Mouse (Mus musculus) limb, embryonic 11.5 days (tissue): ENCODE data around the gene Ermap. TPM values are rescaled to one million over a fixed set of nuclear protein-coding genes. Genes with fewer than 3 reads are reported as not detected.

Experiments
- ATAC-seq: fragments of 200-750 bp; cut with Nextera tagmentation; 2 replicates; pipeline ENCODE4 v1.8.0; 2017; ENCODE audit warnings: low read depth; ENCODE audit not compliant: insufficient number of reproducible peaks, low FRiP score, low TSS enrichment
- DNase-seq: peaks from one replicate; pipeline ENCODE4 v3.0.0-alpha.2; 2015; ENCODE audit warnings: low spot score
- H3K27ac ChIP-seq: fragments of 300-500 bp; sonication (generic); replicated peaks from 2 replicates; pipeline ENCODE4 v1.5.1; 2014; ENCODE audit warnings: low read depth, mild to moderate bottlenecking, low read length
- H3K27me3 ChIP-seq: fragments of 300-500 bp; sonication (generic); 2 replicates; pipeline ENCODE4 v1.6.1; 2014; ENCODE audit warnings: mild to moderate bottlenecking, low read length, mixed read lengths; ENCODE audit not compliant: control insufficient read depth, insufficient read depth
- H3K36me3 ChIP-seq: fragments of 300-500 bp; sonication (generic); 2 replicates; pipeline ENCODE4 v1.6.1; 2014; ENCODE audit warnings: mild to moderate bottlenecking, low read length, moderate library complexity, mixed read lengths; ENCODE audit not compliant: control insufficient read depth, insufficient read depth
- H3K4me1 ChIP-seq: fragments of 300-500 bp; sonication (generic); 2 replicates; pipeline ENCODE4 v1.6.1; 2014; ENCODE audit warnings: low read length, mixed read lengths; ENCODE audit not compliant: control insufficient read depth, insufficient read depth
- H3K4me2 ChIP-seq: fragments of 300-500 bp; sonication (generic); 2 replicates; pipeline ENCODE4 v1.6.1; 2014; ENCODE audit warnings: low read depth, mild to moderate bottlenecking, moderate library complexity; ENCODE audit not compliant: severe bottlenecking
- H3K4me3 ChIP-seq: fragments of 300-500 bp; sonication (generic); 2 replicates; pipeline ENCODE4 v1.5.1; 2014; ENCODE audit warnings: low read depth, low read length
- H3K9ac ChIP-seq: fragments of 300-500 bp; sonication (generic); 2 replicates; pipeline ENCODE4 v1.6.1; 2014; ENCODE audit warnings: mild to moderate bottlenecking, low read length
- H3K9me3 ChIP-seq: fragments of 300-500 bp; sonication (generic); 2 replicates; pipeline ENCODE4 v1.6.1; 2016; ENCODE audit warnings: low read length; ENCODE audit not compliant: control insufficient read depth
- WGBS: fragments of 180-500 bp; shearing (Covaris S2); extraction: QIAGEN DNeasy Blood & Tissue Kit; methylation state at CpG from one replicate; pipeline ENCODE4 v1.1.7; 2014; 5-methylcytosine and 5-hydroxymethylcytosine counted together
- microRNA counts: library from miRNA; unstranded; fragments of <30 nt; microRNA quantifications from one replicate; lab custom pipeline; 2016
- microRNA-seq: library from miRNA; unstranded; fragments of <30 nt; microRNA quantifications from one replicate; pipeline ENCODE4, GENCODE M21; 2016
- polyA plus RNA-seq: library from polyadenylated mRNA; unstranded; fragments of >200 nt; fragmentation: Nextera tagmentation; extraction: Ambion mirVana; gene quantifications from 2 replicates; pipeline ENCODE4 v1.2.1, GENCODE M21; 2014

The Ermap gene
- polyA plus RNA-seq, 1 experiment from 2014 or later = 8.7 TPM

- H3K27me3 ChIP-seq = no peaks in the 10 kb centered on the region
- no peak overlapping the region for H3K27ac ChIP-seq
- H3K9me3 ChIP-seq = no peaks in the 10 kb centered on the region
- peaks cover 18% of the 10 kb centered on the region for H3K36me3 ChIP-seq
- no peak overlapping the region for H3K4me3 ChIP-seq
- DNase-seq (no peak), ATAC-seq (no peak)
- H3K9ac ChIP-seq = no peak overlapping the region
- H3K4me1 ChIP-seq = no peaks in the 10 kb centered on the region
- WGBS = 70% methylated on average over 6 of the region's 6 CpGs
- no peak overlapping the region for H3K4me2 ChIP-seq
Observed at GRCm38 (mm10) chr4:119127229-119127628, 62.6 kb downstream of the Ermap start.

- ATAC-seq (no peak), DNase-seq (no peak)
- Histone ChIP-seq H3K36me3 (peaks cover 14% of the 10 kb centered on the region), H3K4me3 (no peak overlapping the region), H3K27me3 (no peaks in the 10 kb centered on the region), H3K4me1 (no peaks in the 10 kb centered on the region), H3K9ac (no peak overlapping the region), H3K9me3 (no peaks in the 10 kb centered on the region), H3K4me2 (no peak overlapping the region), H3K27ac (no peak overlapping the region)
- 77% methylated on average over 9 of the region's 9 CpGs for WGBS
Observed at GRCm38 (mm10) chr4:119125577-119126270, 64.1 kb downstream of the Ermap start.

MicroRNAs within 50 kb of the gene (microRNA counts, 519-probe panel; counts per million panel counts)
- microRNA mmu-miR-1957 (lab: Ali Mortazavi, UCI) = not detected

Small RNA genes within 50 kb of the gene (microRNA-seq; reads per million reads assigned to microRNA genes)
- not detected for gene Mir1957a

Other genes starting within 250 kb of the Ermap start
- not detected in 2 replicates for gene Lao1, start 228.4 kb downstream of the Ermap start, polyA plus RNA-seq
- 99.7 and 113 TPM in 2 replicates for gene Slc2a1, start 81.3 kb downstream of the Ermap start, polyA plus RNA-seq
- 10.0 and 13.7 TPM in 2 replicates for gene Zfp691, start 15.8 kb downstream of the Ermap start, polyA plus RNA-seq
- gene Svbp, start 5.3 kb upstream of the Ermap start, polyA plus RNA-seq = 150 and 164 TPM in 2 replicates
- not detected in 2 replicates for gene Tmem269, start 28.2 kb upstream of the Ermap start, polyA plus RNA-seq
- 37.0 and 44.7 TPM in 2 replicates for gene AU022252, start 42.7 kb upstream of the Ermap start, polyA plus RNA-seq
- 21.9 and 24.1 TPM in 2 replicates for gene P3h1, start 42.9 kb upstream of the Ermap start, polyA plus RNA-seq
- gene Cldn19, start 65.4 kb upstream of the Ermap start, polyA plus RNA-seq = 0.05 TPM in 1 of 2 replicates, not detected in the other
- 1,145 and 1,200 TPM in 2 replicates for gene Ybx1, start 104.6 kb upstream of the Ermap start, polyA plus RNA-seq
- gene Ppih, start 130.5 kb upstream of the Ermap start, polyA plus RNA-seq = 162 and 170 TPM in 2 replicates
- 5.5 and 7.3 TPM in 2 replicates for gene Ccdc30, start 225.5 kb upstream of the Ermap start, polyA plus RNA-seq
- 35.7 and 38.7 TPM in 2 replicates for gene Ppcs, start 232.4 kb upstream of the Ermap start, polyA plus RNA-seq
- 0.34 and 0.36 TPM in 2 replicates for gene Zmynd12, start 232.8 kb upstream of the Ermap start, polyA plus RNA-seq